Mouse (Mus musculus) testis, adult 2 months (tissue): Measurements from ENCODE around the gene Gatad1.
"Not testable (repeated sequence)": the region's sequence is repeated elsewhere in the genome, so short reads cannot be mapped to it uniquely, and the experiment has no call there.

Source experiments
- CTCF ChIP-seq: fragments of 200-500 bp; IDR thresholded peaks from 2 replicates; pipeline ENCODE4 v1.5.1; 2012; ENCODE audit warnings: low read depth, mild to moderate bottlenecking, inconsistent platforms, low read length, moderate library complexity; ENCODE audit not compliant: control insufficient read depth, insufficient read depth, insufficient replicate concordance
- POLR2A ChIP-seq: fragments of 200-500 bp; IDR thresholded peaks from 2 replicates; pipeline ENCODE4 v1.6.1; 2012; ENCODE audit warnings: low read depth, mild to moderate bottlenecking, inconsistent platforms, low read length, moderate library complexity; ENCODE audit not compliant: control insufficient read depth

- TF ChIP-seq CTCF, POLR2A: not testable (repeated sequence)
These were observed 3.9 kb downstream of the Gatad1 start for GRCm38 (mm10) chr5:3652903-3653575.
